Mouse (Mus musculus) erythroblast, embryonic 14.5 days (primary cell): ENCODE measurements around the gene Sumf1.

Source experiments
- GATA1 ChIP-seq: IDR thresholded peaks from 2 replicates; pipeline ENCODE4 v1.6.1; 2012; ENCODE audit warnings: low read length, inconsistent platforms, mixed read lengths
- TAL1 ChIP-seq: IDR thresholded peaks from 3 replicates; pipeline ENCODE4 v1.6.1; 2012; ENCODE audit warnings: low read length, inconsistent platforms, mixed read lengths

DNA sequence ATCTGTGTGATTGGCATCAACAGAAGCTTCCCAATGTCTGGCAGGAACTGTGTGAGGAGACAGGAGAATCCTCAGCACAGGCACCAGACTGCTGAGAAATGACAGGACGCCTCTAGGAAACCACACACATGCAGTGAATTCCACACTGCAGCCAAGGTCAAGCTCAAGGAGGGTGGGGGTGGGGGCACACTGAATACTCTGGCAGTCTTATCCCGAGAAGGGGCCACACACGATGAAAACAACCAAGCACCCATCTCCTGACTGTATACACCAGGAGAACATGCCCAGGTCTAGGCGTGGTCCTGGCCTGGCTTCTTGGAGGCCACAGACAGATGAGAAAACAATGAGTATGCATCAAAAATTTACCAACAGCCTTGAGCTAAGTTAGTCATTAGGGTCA is 75.0 kb downstream of the Sumf1 start:
- TF ChIP-seq TAL1 = no peak
- no peak for TF ChIP-seq GATA1
